Comparison of ENCODE assay signal across 9 mouse cellular contexts in the genomic region with DNA sequence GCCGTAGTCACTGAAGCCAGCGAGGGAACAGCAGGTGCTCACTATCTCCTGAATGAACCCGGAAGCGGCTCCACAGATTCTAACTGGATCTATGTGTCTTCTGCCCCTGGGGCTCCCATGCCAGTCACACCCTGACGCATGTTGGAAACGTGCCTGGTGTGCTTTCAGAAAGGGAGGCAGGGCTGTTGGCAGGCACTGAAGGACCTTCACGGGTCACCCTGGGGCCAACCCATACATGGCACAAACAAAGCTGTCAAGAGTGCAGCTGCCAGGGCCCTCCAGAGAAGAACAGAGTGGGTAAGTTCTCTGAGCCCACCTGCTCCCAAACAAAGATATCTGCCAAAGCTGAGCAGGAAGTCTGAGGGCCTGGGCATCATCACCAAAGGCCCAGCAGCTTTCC. TPM values are rescaled to one million over a fixed set of nuclear protein-coding genes. Genes with fewer than 3 reads are reported as not detected.
DNase-seq lines count a peak whose midpoint lies in the region; ATAC-seq and TF ChIP-seq lines count a peak whose summit lies in the region.
"Had no signal": no experiment of that assay in that cellular context is flagged by ENCODE, and none has a peak within 500 bp of the region (broad histone marks: within the 10 kb centered on the region; RNA-seq: fewer than 3 reads in every experiment).

No protein-coding gene starts in this region.

- H3K4me3 ChIP-seq in midbrain, postnatal 0 days (ENCODE audit: low read depth, low read length) = no peak overlapping the region
- H3K4me3 ChIP-seq in midbrain, embryonic 11.5 days (ENCODE audit: low read depth, low read length) = no peak overlapping the region
- no peak overlapping the region for H3K4me3 ChIP-seq in gastrocnemius, adult 2 months
- H3K4me3 ChIP-seq in intestine, embryonic 14.5 days (ENCODE audit: low read depth, low read length) = no peak overlapping the region
- H3K4me3 ChIP-seq in stomach, embryonic 16.5 days (replicated peaks; ENCODE audit: low read length) = no peak overlapping the region
- H3K4me3 ChIP-seq: erythroblast, embryonic 14.5 days had no signal

- H3K27ac ChIP-seq in midbrain, postnatal 0 days (ENCODE audit: low read depth, low read length) = no peak overlapping the region
- no peak overlapping the region for H3K27ac ChIP-seq in midbrain, embryonic 11.5 days (ENCODE audit: low read depth, low read length)
- H3K27ac ChIP-seq in gastrocnemius, adult 2 months = no peak overlapping the region
- no peak overlapping the region for H3K27ac ChIP-seq in intestine, embryonic 14.5 days (ENCODE audit: low read depth)
- peak overlapping the region; percentile 62; the same call in 1 of the 2 replicates for H3K27ac ChIP-seq in stomach, embryonic 16.5 days (ENCODE audit: low read length)

- H3K27me3 ChIP-seq in midbrain, postnatal 0 days (ENCODE audit: insufficient read depth, low read length) = no peaks in the 10 kb centered on the region
- peaks cover under 1% of the 10 kb centered on the region; the same call in 1 of the 2 replicates for H3K27me3 ChIP-seq in midbrain, embryonic 11.5 days (ENCODE audit: control insufficient read depth, insufficient read depth, low read length)
- H3K27me3 ChIP-seq in intestine, embryonic 14.5 days (replicated peaks; ENCODE audit: control insufficient read depth, insufficient read depth, low read length) = no peaks in the 10 kb centered on the region
- H3K27me3 ChIP-seq in stomach, embryonic 16.5 days (ENCODE audit: control insufficient read depth, insufficient read depth, low read length) = no peaks in the 10 kb centered on the region

- H3K36me3 ChIP-seq in midbrain, postnatal 0 days (ENCODE audit: insufficient read depth, low read length) = no peaks in the 10 kb centered on the region
- H3K36me3 ChIP-seq in midbrain, embryonic 11.5 days (ENCODE audit: control insufficient read depth, insufficient read depth, low read length) = no peaks in the 10 kb centered on the region
- H3K36me3 ChIP-seq in intestine, embryonic 14.5 days (ENCODE audit: control insufficient read depth, insufficient read depth, low read length) = no peaks in the 10 kb centered on the region
- no peaks in the 10 kb centered on the region for H3K36me3 ChIP-seq in stomach, embryonic 16.5 days (ENCODE audit: control insufficient read depth, insufficient read depth, low read length)

- peak; percentile 73 for DNase-seq in midbrain, postnatal 0 days (ENCODE audit: low spot score)
- DNase-seq in midbrain, embryonic 11.5 days (ENCODE audit: low spot score, missing footprints) = no peak
- DNase-seq in gastrocnemius, adult 2 months = peak; percentile 56
- no peak for DNase-seq in intestine, embryonic 14.5 days (ENCODE audit: low spot score)
- DNase-seq in spleen, postnatal 14 days (ENCODE audit: low spot score in 2 of 2) = no peak

- WGBS in midbrain, postnatal 0 days = 48% methylated on average over 7 of the region's 7 CpGs
- WGBS in midbrain, embryonic 11.5 days = 83% methylated on average over 7 of the region's 7 CpGs
- 66% methylated on average over 7 of the region's 7 CpGs for WGBS in intestine, embryonic 14.5 days
- WGBS in stomach, embryonic 16.5 days = 56% methylated on average over 7 of the region's 7 CpGs

- intact Hi-C loops in gastrocnemius, adult 2 months (cut with DNase I) = no loop called here

- no peak overlapping the region for H3K4me2 ChIP-seq in midbrain, postnatal 0 days (ENCODE audit: low read depth, low read length, poor library complexity, severe bottlenecking)
- H3K4me2 ChIP-seq in midbrain, embryonic 11.5 days = no peak overlapping the region
- peak overlapping the region; percentile 41; the same call in 1 of the 2 replicates for H3K4me2 ChIP-seq in intestine, embryonic 14.5 days (ENCODE audit: low read length)
- H3K4me2 ChIP-seq in stomach, embryonic 16.5 days (ENCODE audit: low read depth, low read length) = peak overlapping the region; percentile 17; the same call in 1 of the 2 replicates

- TF ChIP-seq CTCF in midbrain, postnatal 0 days (IDR thresholded peaks at IDR 0.05) = no peak
- TF ChIP-seq CTCF in gastrocnemius, adult 2 months (IDR thresholded peaks at IDR 0.05) = no peak

- no peaks in the 10 kb centered on the region for H3K4me1 ChIP-seq in midbrain, postnatal 0 days (ENCODE audit: insufficient read depth, low read length)
- no peaks in the 10 kb centered on the region for H3K4me1 ChIP-seq in midbrain, embryonic 11.5 days (ENCODE audit: control insufficient read depth, insufficient read depth, low read length)
- peaks cover 26% of the 10 kb centered on the region for H3K4me1 ChIP-seq in intestine, embryonic 14.5 days (replicated peaks; ENCODE audit: control insufficient read depth, insufficient read depth, low read length)
- H3K4me1 ChIP-seq in stomach, embryonic 16.5 days (ENCODE audit: control insufficient read depth, insufficient read depth, low read length) = peaks cover 28% of the 10 kb centered on the region

- H3K9ac ChIP-seq in midbrain, postnatal 0 days (replicated peaks; ENCODE audit: low read length, poor library complexity, severe bottlenecking) = no peak overlapping the region
- no peak overlapping the region for H3K9ac ChIP-seq in midbrain, embryonic 11.5 days (ENCODE audit: low read length)
- no peak overlapping the region for H3K9ac ChIP-seq in intestine, embryonic 14.5 days (ENCODE audit: low read length)
- peak overlapping the region; percentile 33 for H3K9ac ChIP-seq in stomach, embryonic 16.5 days (ENCODE audit: low read length)

- H3K9me3 ChIP-seq in midbrain, postnatal 0 days (ENCODE audit: low read length) = no peaks in the 10 kb centered on the region
- H3K9me3 ChIP-seq in midbrain, embryonic 11.5 days (ENCODE audit: control insufficient read depth, low read length) = no peaks in the 10 kb centered on the region
- no peaks in the 10 kb centered on the region for H3K9me3 ChIP-seq in intestine, embryonic 14.5 days (ENCODE audit: control insufficient read depth, low read length)
- H3K9me3 ChIP-seq in stomach, embryonic 16.5 days (replicated peaks; ENCODE audit: control insufficient read depth, low read length) = no peaks in the 10 kb centered on the region

- ATAC-seq in midbrain, postnatal 0 days (ENCODE audit: low FRiP score) = no peak
- no peak for ATAC-seq in midbrain, embryonic 11.5 days (ENCODE audit: low FRiP score)
- no peak for ATAC-seq in intestine, embryonic 14.5 days (replicated peaks; ENCODE audit: low FRiP score, low TSS enrichment, low read depth)
- ATAC-seq in stomach, embryonic 16.5 days (ENCODE audit: insufficient read depth, low FRiP score) = peak; percentile 49; the same call in 1 of the 2 replicates
- no peak for ATAC-seq in inflammation-experienced regulatory T-cells, adult 6 months

RNA-seq across cellular contexts. Expression of gene Rab17, which starts 1.9 kb away (rescaled TPM):
- total RNA-seq in midbrain, postnatal 0 days (2014; rRNA removed) = not detected in 2 replicates
- 0.26 and 0.37 TPM in 2 replicates for polyA plus RNA-seq in midbrain, postnatal 0 days (2015; fragmentation: Nextera tagmentation; extraction: Ambion mirVana)
- not detected in 2 replicates for polyA plus RNA-seq in midbrain, embryonic 11.5 days (2014; fragmentation: Nextera tagmentation; extraction: Ambion mirVana)
- not detected for total RNA-seq in gastrocnemius, adult 2 months (2021)
- 21.2 and 22.8 TPM in 2 replicates for polyA plus RNA-seq in intestine, embryonic 14.5 days (2014; fragmentation: Nextera tagmentation; extraction: Ambion mirVana)
- 10.0 and 12.1 TPM in 2 replicates for polyA plus RNA-seq in stomach, embryonic 16.5 days (2015; fragmentation: Nextera tagmentation; extraction: Ambion mirVana)
- polyA plus RNA-seq in inflammation-experienced regulatory T-cells, adult 6 months (2017; shearing (Covaris generic)) = not detected
- polyA plus RNA-seq: erythroblast, embryonic 14.5 days had no signal

RNA-seq across cellular contexts. Expression of gene Prlh, which starts 14.7 kb away (rescaled TPM):
- not detected in 2 replicates for total RNA-seq in midbrain, postnatal 0 days (2014; rRNA removed)
- polyA plus RNA-seq in midbrain, postnatal 0 days (2015; fragmentation: Nextera tagmentation; extraction: Ambion mirVana) = not detected in 2 replicates
- polyA plus RNA-seq in midbrain, embryonic 11.5 days (2014; fragmentation: Nextera tagmentation; extraction: Ambion mirVana) = not detected in 2 replicates
- not detected for total RNA-seq in gastrocnemius, adult 2 months (2021)
- polyA plus RNA-seq in intestine, embryonic 14.5 days (2014; fragmentation: Nextera tagmentation; extraction: Ambion mirVana) = not detected in 2 replicates
- not detected in 2 replicates for polyA plus RNA-seq in stomach, embryonic 16.5 days (2015; fragmentation: Nextera tagmentation; extraction: Ambion mirVana)
- not detected for polyA plus RNA-seq in inflammation-experienced regulatory T-cells, adult 6 months (2017; shearing (Covaris generic))
- polyA plus RNA-seq: liver, embryonic 16.5 days had no signal

RNA-seq across cellular contexts. Expression of gene Lrrfip1, which starts 31.0 kb away (rescaled TPM):
- total RNA-seq in midbrain, postnatal 0 days (2014; rRNA removed) = 26.7 and 34.2 TPM in 2 replicates
- 41.4 and 48.9 TPM in 2 replicates for polyA plus RNA-seq in midbrain, postnatal 0 days (2015; fragmentation: Nextera tagmentation; extraction: Ambion mirVana)
- polyA plus RNA-seq in midbrain, embryonic 11.5 days (2014; fragmentation: Nextera tagmentation; extraction: Ambion mirVana) = 20.2 and 21.1 TPM in 2 replicates
- total RNA-seq in gastrocnemius, adult 2 months (2021) = 100 to 1,000 TPM; 131 to 149 TPM
- polyA plus RNA-seq in intestine, embryonic 14.5 days (2014; fragmentation: Nextera tagmentation; extraction: Ambion mirVana) = 60.4 and 65.3 TPM in 2 replicates
- 85.4 and 88.0 TPM in 2 replicates for polyA plus RNA-seq in stomach, embryonic 16.5 days (2015; fragmentation: Nextera tagmentation; extraction: Ambion mirVana)
- polyA plus RNA-seq in inflammation-experienced regulatory T-cells, adult 6 months (2017; shearing (Covaris generic)) = 100 to 1,000 TPM; 200 to 230 (median 201) TPM

RNA-seq across cellular contexts. Expression of gene Mlph, which starts 52.7 kb away (rescaled TPM):
- total RNA-seq in midbrain, postnatal 0 days (2014; rRNA removed) = 0.27 TPM in 1 of 2 replicates, not detected in the other
- polyA plus RNA-seq in midbrain, postnatal 0 days (2015; fragmentation: Nextera tagmentation; extraction: Ambion mirVana) = 0.35 and 0.39 TPM in 2 replicates
- 0.10 and 0.33 TPM in 2 replicates for polyA plus RNA-seq in midbrain, embryonic 11.5 days (2014; fragmentation: Nextera tagmentation; extraction: Ambion mirVana)
- under 1 TPM; 0.20 to 0.25 TPM for total RNA-seq in gastrocnemius, adult 2 months (2021)
- polyA plus RNA-seq in intestine, embryonic 14.5 days (2014; fragmentation: Nextera tagmentation; extraction: Ambion mirVana) = 0.60 and 0.96 TPM in 2 replicates
- 4.4 and 9.0 TPM in 2 replicates for polyA plus RNA-seq in stomach, embryonic 16.5 days (2015; fragmentation: Nextera tagmentation; extraction: Ambion mirVana)
- polyA plus RNA-seq in inflammation-experienced regulatory T-cells, adult 6 months (2017; shearing (Covaris generic)) = not detected
- polyA plus RNA-seq: erythroblast, embryonic 14.5 days had no signal

Comparison
In these comparisons a context has a peak if more than half of its experiments do, and no peak if none do; other contexts are left out.
1. DNase-seq: peak in midbrain, postnatal 0 days (single experiment) and gastrocnemius, adult 2 months (single experiment); none in midbrain, embryonic 11.5 days (single experiment), intestine, embryonic 14.5 days (single experiment) and spleen, postnatal 14 days (0 of 2).
2. H3K4me2 ChIP-seq: peak in intestine, embryonic 14.5 days (single experiment) and stomach, embryonic 16.5 days (single experiment); none in midbrain, postnatal 0 days (single experiment) and midbrain, embryonic 11.5 days (single experiment).